Mouse (Mus musculus) liver, postnatal 0 days (tissue): ENCODE results near the gene Des.

ENCODE experiments used
- CTCF ChIP-seq: sonication (generic); IDR thresholded peaks from 2 replicates; pipeline ENCODE4 v1.5.1; 2016; ENCODE audit warnings: antibody characterized with exemption, low read depth
- EP300 ChIP-seq: IDR thresholded peaks from 2 replicates; pipeline ENCODE4 v1.6.1; 2016; ENCODE audit warnings: antibody characterized with exemption, low read depth, mild to moderate bottlenecking

GRCm38 (mm10) chr1:75311694-75312093, 48.4 kb upstream of the Des start:
- no peak for TF ChIP-seq EP300
- TF ChIP-seq CTCF: no peak
